Mouse (Mus musculus): ENCODE data around the gene Arrb1. TPM values are rescaled to one million over a fixed set of nuclear protein-coding genes. Genes with fewer than 3 reads are reported as not detected.

The Arrb1 gene
- polyA plus RNA-seq, 1 experiment: 161 TPM

GRCm38 (mm10) chr7:99606303-99606702 lies 71.0 kb downstream of the Arrb1 start:
- no peak for DNase-seq
- TF ChIP-seq POLR2A (IDR thresholded peaks at IDR 0.05; ENCODE audit: borderline replicate concordance, extremely low read depth, low read depth, low read length): no peak
- TF ChIP-seq CTCF (IDR thresholded peaks at IDR 0.05; ENCODE audit: insufficient read depth, low read length): no peak
- Histone ChIP-seq H3K4me1 (ENCODE audit: control insufficient read depth, insufficient read depth, low read length) (no peaks in the 10 kb centered on the region), H3K4me3 (replicated peaks; ENCODE audit: extremely low read depth, low read depth, low read length) (no peak overlapping the region)
- 79% methylated on average over 11 of the region's 11 CpGs for WGBS

DNA sequence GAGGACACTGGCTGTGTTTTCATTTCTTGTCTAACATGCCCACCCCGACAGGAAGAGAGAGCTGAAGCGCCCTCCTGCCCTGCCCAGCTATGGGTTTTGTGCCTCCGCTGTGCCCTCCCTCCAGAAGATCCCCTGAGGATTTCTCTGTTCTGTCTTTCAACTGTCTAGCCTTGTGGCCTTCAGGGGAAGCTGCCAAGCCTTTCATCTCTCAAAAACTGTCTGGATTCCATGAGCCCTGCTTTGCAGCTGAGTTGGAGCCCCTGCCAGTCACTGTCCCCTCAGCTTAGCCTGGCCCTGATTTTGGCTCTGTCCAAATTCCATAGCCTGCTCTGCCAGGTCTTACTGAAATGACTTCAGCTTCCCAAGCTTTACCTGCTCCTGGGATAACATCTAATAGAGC lies 71.5 kb downstream of the Arrb1 start:
- 65% methylated on average over 3 of the region's 3 CpGs for WGBS
- DNase-seq: no peak
- no peak for TF ChIP-seq CTCF (IDR thresholded peaks at IDR 0.05; ENCODE audit: insufficient read depth, low read length)
- TF ChIP-seq POLR2A (IDR thresholded peaks at IDR 0.05; ENCODE audit: borderline replicate concordance, extremely low read depth, low read depth, low read length): no peak
- H3K4me1 ChIP-seq (ENCODE audit: control insufficient read depth, insufficient read depth, low read length): no peaks in the 10 kb centered on the region
- H3K4me3 ChIP-seq (replicated peaks; ENCODE audit: extremely low read depth, low read depth, low read length): no peak overlapping the region

DNA sequence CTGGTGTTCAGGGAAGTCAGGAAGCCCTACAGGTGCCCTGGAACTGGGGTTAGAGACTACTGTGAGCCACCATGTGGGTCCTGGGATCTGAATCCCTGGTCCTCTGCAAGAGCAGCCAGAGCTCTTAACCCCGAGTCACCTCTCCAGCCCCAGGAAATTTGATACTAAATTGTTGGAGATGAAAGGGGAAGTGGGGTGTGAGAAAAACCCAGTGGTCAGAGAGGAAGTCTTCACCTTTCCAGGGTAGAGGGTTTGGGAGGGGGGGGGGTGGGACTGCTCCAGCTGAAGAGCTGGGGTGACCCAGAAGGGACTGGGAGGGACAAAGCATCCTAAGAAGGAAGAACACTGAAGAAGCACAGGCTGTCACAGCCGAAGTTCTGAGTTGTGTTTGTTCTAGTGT lies 72.4 kb downstream of the Arrb1 start:
- H3K4me3 ChIP-seq (replicated peaks; ENCODE audit: extremely low read depth, low read depth, low read length): no peak overlapping the region
- no peak for TF ChIP-seq CTCF (IDR thresholded peaks at IDR 0.05; ENCODE audit: insufficient read depth, low read length)
- TF ChIP-seq POLR2A (IDR thresholded peaks at IDR 0.05; ENCODE audit: borderline replicate concordance, extremely low read depth, low read depth, low read length): no peak
- no peaks in the 10 kb centered on the region for H3K4me1 ChIP-seq (ENCODE audit: control insufficient read depth, insufficient read depth, low read length)
- no peak for DNase-seq
- 51% methylated on average over 2 of the region's 2 CpGs for WGBS

GRCm38 (mm10) chr7:99618264-99618663 lies 83.0 kb downstream of the Arrb1 start:
- Histone ChIP-seq H3K4me1 (ENCODE audit: control insufficient read depth, insufficient read depth, low read length) (no peaks in the 10 kb centered on the region), H3K4me3 (replicated peaks; ENCODE audit: extremely low read depth, low read depth, low read length) (no peak overlapping the region)
- TF ChIP-seq CTCF (IDR thresholded peaks at IDR 0.05; ENCODE audit: insufficient read depth, low read length): no peak
- no peak for TF ChIP-seq POLR2A (IDR thresholded peaks at IDR 0.05; ENCODE audit: borderline replicate concordance, extremely low read depth, low read depth, low read length)
- WGBS: 74% methylated on average over 2 of the region's 2 CpGs
- no peak for DNase-seq

- TF ChIP-seq CTCF (IDR thresholded peaks at IDR 0.05; ENCODE audit: insufficient read depth, low read length): peak; percentile 50; the same call in 1 of the 2 replicates
- TF ChIP-seq POLR2A (IDR thresholded peaks at IDR 0.05; ENCODE audit: borderline replicate concordance, extremely low read depth, low read depth, low read length): no peak
- no peak overlapping the region for H3K4me3 ChIP-seq (replicated peaks; ENCODE audit: extremely low read depth, low read depth, low read length)
- no peaks in the 10 kb centered on the region for H3K4me1 ChIP-seq (ENCODE audit: control insufficient read depth, insufficient read depth, low read length)
- DNase-seq: no peak
- 9% methylated on average over 3 of the region's 3 CpGs for WGBS
Observed at GRCm38 (mm10) chr7:99618860-99619259, 83.6 kb downstream of the Arrb1 start.

- peak; percentile 84 for DNase-seq
- H3K4me1 ChIP-seq (ENCODE audit: control insufficient read depth, insufficient read depth, low read length): peaks cover 6% of the 10 kb centered on the region
- 1% methylated on average over 81 of the region's 81 CpGs for WGBS
- peak overlapping the region; percentile 60 for H3K4me3 ChIP-seq (replicated peaks; ENCODE audit: extremely low read depth, low read depth, low read length)
- TF ChIP-seq CTCF (IDR thresholded peaks at IDR 0.05; ENCODE audit: insufficient read depth, low read length) (peak; percentile 74), POLR2A (IDR thresholded peaks at IDR 0.05; ENCODE audit: borderline replicate concordance, extremely low read depth, low read depth, low read length) (no peak)
Observed at GRCm38 (mm10) chr7:99625722-99626375, 90.6 kb downstream of the Arrb1 start.

- peak; percentile 46 for DNase-seq
- peaks cover 6% of the 10 kb centered on the region for H3K4me1 ChIP-seq (ENCODE audit: control insufficient read depth, insufficient read depth, low read length)
- no peak for TF ChIP-seq CTCF (IDR thresholded peaks at IDR 0.05; ENCODE audit: insufficient read depth, low read length)
- TF ChIP-seq POLR2A (IDR thresholded peaks at IDR 0.05; ENCODE audit: borderline replicate concordance, extremely low read depth, low read depth, low read length): no peak
Observed at GRCm38 (mm10) chr7:99626376-99627270, 91.4 kb downstream of the Arrb1 start, which contains the start of gene Tpbgl. Gene Tpbgl, minus strand, starts transcription at chr7:99627103.

DNA sequence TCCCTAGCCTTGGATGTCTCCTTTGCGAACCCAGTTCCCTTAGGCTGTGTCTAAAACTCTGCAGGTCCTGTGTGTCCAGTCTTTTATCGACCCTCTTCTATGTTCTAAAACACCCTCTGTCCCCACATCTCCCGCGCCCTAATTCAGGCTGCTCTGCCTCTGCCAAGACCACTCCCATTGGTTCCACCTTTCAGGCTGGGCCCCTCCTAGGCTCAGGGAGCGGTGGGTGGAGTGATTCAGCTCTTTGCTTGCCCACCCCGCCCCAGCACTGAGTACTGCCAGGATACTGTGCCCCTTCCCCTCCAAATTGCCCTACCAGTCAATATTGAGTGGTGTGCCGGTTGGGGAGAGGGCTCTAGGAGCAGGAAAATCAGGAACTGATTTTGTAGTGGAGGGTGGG lies 92.1 kb downstream of the Arrb1 start:
- no peak for DNase-seq
- 14% methylated on average over 7 of the region's 7 CpGs for WGBS
- Histone ChIP-seq H3K4me1 (ENCODE audit: control insufficient read depth, insufficient read depth, low read length) (peaks cover 6% of the 10 kb centered on the region), H3K4me3 (replicated peaks; ENCODE audit: extremely low read depth, low read depth, low read length) (no peak overlapping the region)
- TF ChIP-seq CTCF (IDR thresholded peaks at IDR 0.05; ENCODE audit: insufficient read depth, low read length) (no peak), POLR2A (IDR thresholded peaks at IDR 0.05; ENCODE audit: borderline replicate concordance, extremely low read depth, low read depth, low read length) (no peak)

More at GRCm38 (mm10) chr7:99626376-99627270, 91.4 kb downstream of the Arrb1 start, which contains the start of gene Tpbgl:
- WGBS: under 1% methylated on average over 81 of the region's 83 CpGs
- peak within 1 kb of the TSS; percentile 60 for H3K4me3 ChIP-seq (replicated peaks; ENCODE audit: extremely low read depth, low read depth, low read length)

DNA sequence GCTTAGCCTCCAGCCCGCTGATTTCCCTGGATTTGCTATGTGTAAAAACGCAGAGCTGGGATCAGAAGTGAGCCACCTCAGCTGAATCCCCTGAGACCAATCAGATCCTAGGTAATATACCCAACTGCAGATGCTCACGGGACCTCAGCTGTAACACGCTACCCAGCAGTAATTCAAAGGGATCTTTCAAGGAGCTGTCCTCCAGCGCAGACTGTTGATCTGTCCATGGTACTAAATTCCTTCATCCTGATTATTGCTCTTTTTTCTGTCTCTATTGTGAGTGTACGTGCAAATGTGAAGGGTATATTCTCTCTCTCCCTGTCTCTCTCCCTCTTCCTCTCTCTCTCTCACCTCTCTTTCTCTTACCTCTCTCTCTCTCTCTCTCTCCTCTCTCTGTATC lies 97.0 kb downstream of the Arrb1 start:
- DNase-seq: no peak
- 12% methylated on average over 6 of the region's 6 CpGs for WGBS
- H3K4me1 ChIP-seq (ENCODE audit: control insufficient read depth, insufficient read depth, low read length): no peaks in the 10 kb centered on the region
- H3K4me3 ChIP-seq (replicated peaks; ENCODE audit: extremely low read depth, low read depth, low read length): no peak overlapping the region
- TF ChIP-seq CTCF (IDR thresholded peaks at IDR 0.05; ENCODE audit: insufficient read depth, low read length) (no peak), POLR2A (IDR thresholded peaks at IDR 0.05; ENCODE audit: borderline replicate concordance, extremely low read depth, low read depth, low read length) (no peak)
